Mouse (Mus musculus) skeletal muscle tissue, adult 2 months (tissue): Measurements from ENCODE around the gene Nedd9.

Source experiments
- DNase-seq: peaks from one replicate; pipeline ENCODE4 v3.0.0-alpha.2; 2012; ENCODE audit warnings: low read depth, low spot score

Gene Nedd9

GRCm38 (mm10) chr13:41410191-41411074 is 76.7 kb downstream of the Nedd9 start:
- DNase-seq, result no peak

- DNase-seq, result no peak
Observed at GRCm38 (mm10) chr13:41409291-41409690, 77.9 kb downstream of the Nedd9 start.

GRCm38 (mm10) chr13:41408374-41408952 is 78.7 kb downstream of the Nedd9 start:
- DNase-seq, result no peak

- no peak for DNase-seq
Observed at GRCm38 (mm10) chr13:41405009-41405408, 82.2 kb downstream of the Nedd9 start.

GRCm38 (mm10) chr13:41403838-41404237 is 83.3 kb downstream of the Nedd9 start:
- peak; percentile 69 for DNase-seq

GRCm38 (mm10) chr13:41402441-41403003 is 84.6 kb downstream of the Nedd9 start:
- DNase-seq, result no peak

- no peak for DNase-seq
Observed at GRCm38 (mm10) chr13:41401775-41402174, 85.4 kb downstream of the Nedd9 start.

- DNase-seq, result no peak
Observed at GRCm38 (mm10) chr13:41400289-41400688, 86.9 kb downstream of the Nedd9 start.

GRCm38 (mm10) chr13:41392191-41392590 is 95.0 kb downstream of the Nedd9 start:
- DNase-seq, result no peak

GRCm38 (mm10) chr13:41390698-41391097 is 96.5 kb downstream of the Nedd9 start:
- no peak for DNase-seq

- DNase-seq, result peak; percentile 71
Observed at GRCm38 (mm10) chr13:41386581-41386980, 100.6 kb downstream of the Nedd9 start.

- no peak for DNase-seq
Observed at GRCm38 (mm10) chr13:41384896-41385295, 102.3 kb downstream of the Nedd9 start.

GRCm38 (mm10) chr13:41382635-41383034 is 104.5 kb downstream of the Nedd9 start:
- no peak for DNase-seq

GRCm38 (mm10) chr13:41381806-41382546 is 105.2 kb downstream of the Nedd9 start:
- no peak for DNase-seq

GRCm38 (mm10) chr13:41381041-41381805 is 105.9 kb downstream of the Nedd9 start:
- DNase-seq, result no peak

GRCm38 (mm10) chr13:41379951-41380465 is 107.2 kb downstream of the Nedd9 start:
- no peak for DNase-seq

GRCm38 (mm10) chr13:41378462-41378861 is 108.7 kb downstream of the Nedd9 start:
- no peak for DNase-seq

- DNase-seq, result no peak
Observed at GRCm38 (mm10) chr13:41377856-41378255, 109.3 kb downstream of the Nedd9 start.

- DNase-seq, result no peak
Observed at GRCm38 (mm10) chr13:41377011-41377431, 110.1 kb downstream of the Nedd9 start.

GRCm38 (mm10) chr13:41376111-41376510 is 111.1 kb downstream of the Nedd9 start:
- DNase-seq, result no peak

- no peak for DNase-seq
Observed at GRCm38 (mm10) chr13:41375696-41376095, 111.5 kb downstream of the Nedd9 start.
